Mouse (Mus musculus) embryonic fibroblast, embryonic 13.5 days (primary cell): Measurements from ENCODE around the gene Ctrc.

ENCODE experiments used
- CTCF ChIP-seq: IDR thresholded peaks from 2 replicates; pipeline ENCODE4 v1.5.1; 2011; ENCODE audit warnings: mild to moderate bottlenecking, control low read depth, low read length, moderate library complexity, borderline replicate concordance; ENCODE audit not compliant: insufficient read depth
- POLR2A ChIP-seq: IDR thresholded peaks from 2 replicates; pipeline ENCODE4 v1.6.1; 2011; ENCODE audit warnings: low read depth, mild to moderate bottlenecking, control low read depth, low read length, moderate library complexity

DNA sequence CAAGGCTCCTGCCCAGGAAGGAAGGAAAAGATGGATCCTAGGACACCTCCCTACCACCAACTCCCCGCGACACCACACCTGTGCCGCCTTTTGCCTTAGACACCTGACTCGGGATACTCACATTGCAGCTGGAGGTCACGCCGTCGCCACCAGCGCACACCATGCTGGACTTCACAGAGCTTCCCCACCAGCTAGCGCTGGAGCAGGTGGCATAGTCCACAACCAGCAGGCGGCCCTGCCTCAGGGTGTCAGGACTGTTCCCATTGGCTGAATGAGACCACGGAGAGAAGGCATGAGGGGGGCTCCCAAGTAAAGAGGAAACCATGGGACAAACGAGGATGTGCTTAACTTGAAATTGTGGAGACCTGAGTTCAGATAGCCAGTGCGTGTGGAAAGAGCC is 27.3 kb downstream of the Ctrc start:
- TF ChIP-seq CTCF, result no peak
- TF ChIP-seq POLR2A, result no peak
